Mouse (Mus musculus): Measurements from ENCODE around the gene Olfr787. TPM values are rescaled to one million over a fixed set of nuclear protein-coding genes. Genes with fewer than 3 reads are reported as not detected.

The Olfr787 gene
- not detected in 2 replicates for polyA plus RNA-seq (2012; rRNA removed)

GRCm38 (mm10) chr10:129461562-129461961 lies at the start of gene Olfr787:
TSS of gene Olfr787 (plus strand) at chr10:129461862.

GRCm38 (mm10) chr10:129427006-129427405 lies 34.7 kb upstream of the Olfr787 start, which contains the start of gene Olfr786:
TSS of gene Olfr786 (plus strand) at chr10:129427306.

GRCm38 (mm10) chr10:129470698-129471097 lies 9.0 kb downstream of the Olfr787 start, which contains the start of gene Olfr788:
TSS of gene Olfr788 (plus strand) at chr10:129470998.

GRCm38 (mm10) chr10:129484452-129484851 lies 22.8 kb downstream of the Olfr787 start, which contains the start of gene Olfr789:
TSS of gene Olfr789 (plus strand) at chr10:129484752.

GRCm38 (mm10) chr10:129498192-129498591 lies 36.5 kb downstream of the Olfr787 start, which contains the start of gene Olfr790:
TSS of gene Olfr790 (plus strand) at chr10:129498492.

Other genes with a start within 250 kb of the Olfr787 start
- gene Olfr774, start 225.7 kb upstream of the Olfr787 start, polyA plus RNA-seq (2012; rRNA removed) = not detected in 2 replicates
- not detected in 2 replicates for gene Olfr775, start 213.4 kb upstream of the Olfr787 start, polyA plus RNA-seq (2012; rRNA removed)
- not detected in 2 replicates for gene Olfr776, start 202.7 kb upstream of the Olfr787 start, polyA plus RNA-seq (2012; rRNA removed)
- not detected in 2 replicates for gene Olfr777, start 190.4 kb upstream of the Olfr787 start, polyA plus RNA-seq (2012; rRNA removed)
- gene Olfr780, start 143.7 kb upstream of the Olfr787 start, polyA plus RNA-seq (2012; rRNA removed) = not detected in 2 replicates
- gene Olfr781, start 133.0 kb upstream of the Olfr787 start, polyA plus RNA-seq (2012; rRNA removed) = not detected in 2 replicates
- not detected in 2 replicates for gene Olfr782, start 113.0 kb upstream of the Olfr787 start, polyA plus RNA-seq (2012; rRNA removed)
- 0.07 and 0.08 TPM in 2 replicates for gene Olfr784, start 77.8 kb upstream of the Olfr787 start, polyA plus RNA-seq (2012; rRNA removed)
- gene Olfr785, start 56.4 kb upstream of the Olfr787 start, polyA plus RNA-seq (2012; rRNA removed) = not detected in 2 replicates
- gene Olfr786, start 34.6 kb upstream of the Olfr787 start, polyA plus RNA-seq (2012; rRNA removed) = not detected in 2 replicates
- gene Olfr788, start 9.1 kb downstream of the Olfr787 start, polyA plus RNA-seq (2012; rRNA removed) = not detected in 2 replicates
- gene Olfr789, start 22.9 kb downstream of the Olfr787 start, polyA plus RNA-seq (2012; rRNA removed) = not detected in 2 replicates
- not detected in 2 replicates for gene Olfr790, start 36.6 kb downstream of the Olfr787 start, polyA plus RNA-seq (2012; rRNA removed)
- not detected in 2 replicates for gene Olfr791, start 59.9 kb downstream of the Olfr787 start, polyA plus RNA-seq (2012; rRNA removed)
- not detected in 2 replicates for gene Olfr792, start 77.3 kb downstream of the Olfr787 start, polyA plus RNA-seq (2012; rRNA removed)
- gene Olfr794, start 105.8 kb downstream of the Olfr787 start, polyA plus RNA-seq (2012; rRNA removed) = not detected in 2 replicates
- gene Olfr796, start 150.7 kb downstream of the Olfr787 start, polyA plus RNA-seq (2012; rRNA removed) = not detected in 2 replicates
- gene Olfr798, start 166.1 kb downstream of the Olfr787 start, polyA plus RNA-seq (2012; rRNA removed) = not detected in 2 replicates
- gene Olfr799, start 175.6 kb downstream of the Olfr787 start, polyA plus RNA-seq (2012; rRNA removed) = not detected in 2 replicates
- gene Olfr800, start 195.8 kb downstream of the Olfr787 start, polyA plus RNA-seq (2012; rRNA removed) = not detected in 2 replicates
- not detected in 2 replicates for gene Olfr801, start 212.0 kb downstream of the Olfr787 start, polyA plus RNA-seq (2012; rRNA removed)
- gene Olfr802, start 226.3 kb downstream of the Olfr787 start, polyA plus RNA-seq (2012; rRNA removed) = not detected in 2 replicates
- not detected in 2 replicates for gene Olfr803, start 232.4 kb downstream of the Olfr787 start, polyA plus RNA-seq (2012; rRNA removed)
- gene Olfr804, start 241.3 kb downstream of the Olfr787 start, polyA plus RNA-seq (2012; rRNA removed) = not detected in 2 replicates

All from central nervous system, embryonic 18 days (tissue).